Mouse (Mus musculus): ENCODE measurements around the gene Mettl14.

The Mettl14 gene

DNA sequence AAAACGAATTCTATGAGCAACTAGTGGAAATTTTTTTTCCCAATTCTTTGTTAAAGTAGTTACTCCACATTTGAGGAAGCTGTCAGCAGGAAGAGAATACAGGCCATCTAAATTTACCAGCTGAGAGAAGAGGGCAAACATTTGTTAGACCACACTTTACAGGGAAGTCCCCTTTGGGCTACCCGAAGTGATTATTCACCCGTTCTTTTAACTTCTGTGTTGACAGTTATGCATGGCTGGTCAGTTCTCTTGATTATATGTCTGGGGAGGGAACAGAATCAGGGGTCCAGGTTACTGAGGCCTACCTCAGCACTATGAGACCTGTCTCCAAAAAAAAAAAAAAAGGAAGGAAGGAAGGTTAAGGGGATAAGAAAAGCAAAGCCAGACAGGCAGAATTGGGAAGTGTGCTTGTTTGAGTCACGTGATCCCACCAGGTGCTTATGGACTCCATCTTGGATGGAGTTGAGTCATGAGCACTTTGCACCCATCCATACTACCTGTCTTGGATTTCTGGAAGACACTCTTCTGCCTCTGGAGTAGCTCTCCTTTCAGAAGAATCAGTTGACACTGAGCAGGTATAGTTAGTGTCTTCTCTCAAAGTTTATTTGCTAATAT is 29.4 kb downstream of the Mettl14 start:
- DNase-seq: no peak

- no peak for DNase-seq
Observed at GRCm38 (mm10) chr3:123354388-123354787, 31.5 kb downstream of the Mettl14 start.

- no peak for DNase-seq
Observed at GRCm38 (mm10) chr3:123353661-123354060, 32.2 kb downstream of the Mettl14 start.

- DNase-seq: no peak
Observed at GRCm38 (mm10) chr3:123353183-123353582, 32.7 kb downstream of the Mettl14 start.

DNA sequence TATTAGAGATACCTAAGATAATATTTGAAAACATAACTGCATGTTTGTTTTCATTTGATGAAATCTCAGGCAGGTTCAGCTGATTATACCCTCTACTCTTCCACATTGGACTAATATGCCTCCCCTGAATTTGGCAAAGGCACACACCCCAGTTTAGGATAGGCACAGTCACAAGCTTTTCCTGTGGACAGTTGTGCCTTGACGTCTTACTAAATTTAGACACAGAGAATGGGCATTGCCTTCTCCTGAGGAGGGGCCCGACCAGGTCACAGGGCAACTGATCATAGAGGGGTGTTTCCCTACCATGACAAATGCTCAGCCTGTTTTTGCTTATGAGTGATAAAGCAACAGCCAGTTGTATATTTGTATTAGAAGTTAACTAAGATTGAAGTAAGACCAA is 34.4 kb downstream of the Mettl14 start:
- DNase-seq: no peak

- no peak for DNase-seq
Observed at GRCm38 (mm10) chr3:123350602-123351001, 35.3 kb downstream of the Mettl14 start.

DNA sequence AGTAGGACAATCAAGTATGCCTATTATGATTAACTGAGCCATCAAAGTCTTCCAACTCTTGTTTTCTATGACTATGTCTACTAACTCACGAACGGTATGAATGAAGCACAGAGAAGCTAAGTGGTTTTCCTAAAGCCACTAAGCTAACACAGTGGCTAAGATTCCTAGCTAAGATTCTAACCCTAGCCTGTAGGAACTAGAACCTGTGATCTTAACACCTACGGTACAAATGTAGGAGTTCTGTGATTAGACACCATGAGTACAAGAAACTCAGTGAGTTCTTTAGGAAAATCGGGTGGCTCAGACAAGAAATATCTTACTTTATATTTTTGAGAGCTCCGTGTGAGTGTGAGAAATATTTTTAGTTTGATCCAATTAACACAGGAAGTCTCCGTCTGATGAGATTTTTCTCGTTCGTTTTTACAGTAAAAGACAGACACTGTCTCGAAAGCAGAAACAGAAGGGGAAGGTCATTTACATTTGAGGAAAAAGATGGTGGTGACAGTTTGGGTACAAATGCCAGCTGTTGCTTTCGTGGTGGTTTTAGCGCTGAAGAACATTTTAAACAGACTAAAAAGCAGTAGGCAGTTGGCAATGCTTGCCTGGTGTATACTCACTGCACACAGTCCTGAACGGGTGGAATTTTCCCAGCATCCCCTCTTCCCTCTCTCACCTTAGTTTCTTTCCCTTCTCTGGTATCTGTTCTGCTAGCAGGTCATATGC is 37.7 kb downstream of the Mettl14 start:
- no peak for DNase-seq

DNA sequence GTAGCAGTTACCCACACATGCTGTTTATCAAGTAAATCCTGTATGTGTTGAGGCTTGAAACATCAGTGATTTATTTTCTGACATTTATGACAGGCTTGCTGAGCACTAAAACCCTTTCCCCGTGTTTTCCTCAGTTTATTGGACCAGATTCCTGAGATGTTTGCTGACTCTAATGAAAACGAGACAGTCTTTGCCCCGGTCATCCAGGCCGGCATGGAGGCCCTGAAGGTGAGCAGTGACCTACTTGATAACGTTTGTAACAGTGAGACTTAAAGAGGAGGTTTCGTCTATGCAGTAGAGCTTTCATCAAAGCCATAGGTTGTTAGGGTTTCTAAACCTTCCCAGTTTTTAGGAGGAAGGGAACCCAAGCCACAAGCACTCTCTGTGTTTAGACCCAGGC is 42.2 kb downstream of the Mettl14 start:
- no peak for DNase-seq

DNA sequence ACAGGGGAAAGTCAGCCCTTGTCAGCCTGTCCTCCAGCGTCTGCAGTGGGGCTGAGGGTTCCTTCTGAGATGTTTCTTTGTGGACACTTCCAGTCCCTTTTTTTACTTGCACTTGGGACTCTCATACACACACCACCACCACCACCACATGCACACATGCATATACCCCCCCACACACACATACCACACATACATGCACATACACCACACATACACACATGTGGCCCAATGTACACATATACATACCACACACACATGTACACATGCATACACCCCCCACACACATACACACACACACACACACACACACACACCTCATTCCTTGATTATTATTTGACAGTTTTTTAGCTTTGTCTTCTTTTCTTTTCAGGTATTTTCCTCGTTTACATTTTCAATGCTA is 44.9 kb downstream of the Mettl14 start:
- DNase-seq: no peak

GRCm38 (mm10) chr3:123338666-123339195 is 47.2 kb downstream of the Mettl14 start:
- DNase-seq: no peak

DNA sequence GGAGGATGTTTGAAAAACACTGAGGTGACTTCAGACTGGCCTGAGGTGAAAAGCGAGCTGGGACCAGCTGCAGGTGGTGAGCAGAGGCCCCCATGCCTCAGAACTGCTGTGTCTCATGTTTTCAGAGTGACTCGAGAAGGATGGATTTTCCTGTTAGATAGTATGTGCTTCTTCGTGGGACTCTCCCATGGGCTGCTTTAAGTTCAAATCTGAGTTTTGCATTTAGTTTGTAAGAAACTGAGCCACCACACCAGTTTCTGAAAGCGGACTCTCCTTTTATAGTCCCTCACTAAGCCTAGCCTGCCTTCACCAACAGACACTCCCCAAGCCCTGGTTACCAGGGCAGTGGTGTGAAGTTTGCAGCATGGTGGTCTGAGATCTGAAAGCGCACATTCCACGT is 48.1 kb downstream of the Mettl14 start:
- no peak for DNase-seq

DNA sequence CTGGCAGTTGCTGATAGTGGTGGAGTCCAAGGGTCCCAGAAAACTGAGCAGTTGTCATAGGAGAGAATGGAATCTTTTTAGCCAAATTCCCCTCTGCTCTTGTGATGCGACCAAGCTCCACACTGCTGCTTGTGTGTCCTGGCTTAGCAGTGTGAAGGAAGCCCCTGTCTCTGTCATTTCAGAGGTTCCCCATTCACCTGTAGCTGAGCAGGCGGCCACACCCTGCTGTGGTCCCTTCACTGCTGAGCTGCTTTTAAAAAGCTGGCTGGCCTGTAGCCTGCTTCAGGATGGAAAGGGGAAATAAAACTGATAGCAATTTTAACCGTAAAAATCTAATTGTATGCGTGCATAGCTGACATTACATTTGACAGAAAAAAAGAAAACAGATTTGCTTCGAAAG is 49.0 kb downstream of the Mettl14 start:
- DNase-seq: no peak

DNA sequence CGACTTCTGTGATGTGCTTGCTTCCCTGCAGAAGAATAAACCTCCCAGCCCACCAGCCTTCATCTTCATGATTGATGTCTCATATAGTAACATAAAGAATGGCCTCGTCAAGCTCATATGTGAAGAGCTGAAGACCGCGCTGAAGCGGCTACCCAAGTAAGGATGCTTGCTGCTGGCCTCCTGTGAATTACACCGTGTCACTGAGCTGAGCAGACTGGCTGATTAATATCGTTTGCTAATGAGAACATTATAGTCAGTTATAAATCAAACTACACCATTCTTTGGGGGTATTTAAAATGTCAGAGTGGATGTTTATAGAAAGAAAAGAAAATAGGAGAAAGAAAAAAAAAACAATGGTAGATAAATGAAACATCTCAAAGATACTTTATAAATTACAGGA is 49.5 kb downstream of the Mettl14 start:
- no peak for DNase-seq

DNA sequence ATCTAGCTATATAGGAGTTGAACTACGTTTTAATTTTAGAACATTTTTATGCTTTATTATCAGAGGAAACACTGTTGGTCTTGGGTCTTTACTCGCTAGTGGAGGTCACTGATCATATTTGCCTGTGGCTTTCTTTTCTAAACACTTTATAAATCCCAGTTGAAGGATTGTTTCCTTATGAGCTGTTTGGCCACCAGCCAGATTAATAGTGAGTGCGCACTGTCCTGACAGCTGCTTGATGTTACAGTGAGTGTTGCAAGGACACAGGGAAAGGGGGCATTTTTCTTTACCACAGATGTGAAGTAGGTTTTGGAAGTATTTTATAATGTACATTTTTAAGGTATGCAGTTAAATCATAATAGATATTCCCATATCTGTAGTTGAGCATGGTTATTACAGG is 50.4 kb downstream of the Mettl14 start:
- DNase-seq: no peak

- DNase-seq: no peak
Observed at GRCm38 (mm10) chr3:123334947-123335346, 51.0 kb downstream of the Mettl14 start.

DNA sequence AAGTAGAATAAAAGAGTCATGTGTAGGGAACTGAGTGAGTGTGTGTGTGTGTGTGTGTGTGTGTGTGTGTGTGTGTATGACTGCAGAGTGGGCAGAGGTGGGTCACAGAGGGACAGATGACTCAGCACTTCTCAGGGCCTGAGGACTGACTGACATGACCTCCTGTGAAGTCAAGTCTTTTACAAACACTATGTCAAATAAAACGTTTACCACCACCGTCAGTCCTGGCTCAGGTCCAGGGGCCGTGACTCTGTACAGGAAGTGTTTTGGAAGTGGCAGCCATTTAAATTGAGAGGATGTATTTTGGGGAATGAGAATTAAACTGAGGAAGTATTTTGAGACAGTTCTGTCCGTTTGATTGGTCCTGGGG is 52.9 kb downstream of the Mettl14 start:
- no peak for DNase-seq

DNA sequence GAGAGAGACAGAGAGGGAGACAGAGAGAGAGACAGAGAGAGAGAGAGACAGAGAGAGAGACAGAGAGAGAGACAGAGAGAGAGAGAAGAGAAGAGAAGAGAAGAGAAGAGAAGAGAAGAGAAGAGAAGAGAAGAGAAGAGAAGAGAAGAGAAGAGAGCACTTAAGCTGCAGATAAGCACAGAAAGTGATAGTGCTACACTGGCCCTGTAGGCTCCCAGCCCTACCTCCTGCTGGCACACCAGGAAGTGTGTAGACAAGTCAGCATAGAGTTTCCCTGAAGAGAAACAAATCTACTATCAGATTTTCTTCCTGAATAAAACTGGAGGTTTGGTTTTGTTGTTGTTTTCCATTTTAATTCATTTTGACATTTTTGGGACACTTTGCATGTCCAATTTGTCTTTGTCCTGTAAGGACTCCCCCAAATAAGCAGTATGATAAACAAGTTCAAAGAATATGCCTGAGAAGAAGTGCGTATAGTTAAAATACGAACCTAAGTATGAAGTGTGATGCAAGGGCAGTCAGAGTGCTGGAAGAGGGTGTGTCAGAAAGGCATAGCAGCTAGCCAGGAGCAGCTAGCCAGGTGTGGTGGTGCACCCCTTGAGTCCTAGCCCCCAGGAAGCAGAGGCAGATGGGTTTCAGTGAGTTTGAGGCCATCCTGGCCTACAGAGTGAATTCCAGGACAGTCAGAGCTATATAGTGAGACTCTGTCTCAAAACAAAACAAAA is 53.4 kb downstream of the Mettl14 start:
- DNase-seq: no peak

DNA sequence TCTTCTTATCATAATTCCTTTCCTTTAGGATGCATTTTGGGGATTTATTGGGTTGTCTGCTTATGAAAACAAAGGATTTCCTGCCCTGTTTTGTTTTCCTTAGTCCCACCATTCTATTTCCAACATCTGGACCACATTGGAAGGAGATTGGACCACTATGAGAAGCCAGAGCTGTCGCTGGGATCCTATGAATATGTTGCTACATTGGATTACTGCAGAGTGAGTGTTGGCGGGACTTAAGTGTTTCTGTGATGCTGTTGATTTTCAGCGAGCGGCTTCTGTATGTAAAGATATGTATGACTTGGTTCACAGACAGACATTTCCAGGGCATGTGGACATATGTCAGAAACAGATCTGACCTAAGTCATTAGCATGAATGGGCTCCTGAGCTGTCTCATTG is 55.7 kb downstream of the Mettl14 start:
- DNase-seq: no peak

DNA sequence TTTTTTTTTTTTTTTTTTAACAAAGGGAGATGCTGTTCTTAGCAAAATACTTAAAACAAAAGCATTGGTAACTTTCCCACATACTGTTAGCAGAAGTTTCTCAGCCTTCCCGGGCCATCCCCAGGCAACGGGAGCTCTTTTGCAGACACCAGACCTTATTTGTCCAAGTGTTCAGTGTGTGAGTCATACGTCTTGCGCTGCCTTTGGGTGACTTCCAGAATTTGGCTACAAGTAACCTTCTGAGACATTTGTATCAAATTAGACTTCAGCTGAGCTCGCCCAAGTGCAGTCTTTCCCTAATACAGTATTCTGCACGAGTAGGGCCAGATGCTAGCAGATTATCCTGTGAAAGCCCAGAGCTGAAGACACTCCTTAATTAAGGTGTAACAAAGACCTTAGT is 56.7 kb downstream of the Mettl14 start:
- DNase-seq: no peak

GRCm38 (mm10) chr3:123324326-123324725 is 61.6 kb downstream of the Mettl14 start:
- no peak for DNase-seq

- DNase-seq: no peak
Observed at GRCm38 (mm10) chr3:123322147-123322546, 63.8 kb downstream of the Mettl14 start.

GRCm38 (mm10) chr3:123321612-123322011 is 64.3 kb downstream of the Mettl14 start:
- DNase-seq: no peak

GRCm38 (mm10) chr3:123320341-123320740 is 65.6 kb downstream of the Mettl14 start:
- no peak for DNase-seq

All from right cerebral cortex, postnatal 25 days (tissue).